Mouse (Mus musculus) CD4-positive naive resting alpha-beta T cell, adult 76 days (primary cell): ENCODE results near the gene Gpr158. TPM values are rescaled to one million over a fixed set of nuclear protein-coding genes. Genes with fewer than 3 reads are reported as not detected.

Source experiments
- total RNA-seq: library from RNA; stranded (reverse); gene quantifications from one replicate; pipeline ENCODE4 v1.2.4, GENCODE M21; 2023

The Gpr158 gene
- not detected for total RNA-seq

GRCm38 (mm10) chr2:21367345-21368111 is at the start of gene Gpr158:
Gpr158 (plus strand) TSS chr2:21367542.

Other genes with a start within 250 kb of the Gpr158 start
- 2.8 TPM for gene Enkur, start 162.2 kb upstream of the Gpr158 start, total RNA-seq
- gene Thnsl1, start 161.8 kb upstream of the Gpr158 start, total RNA-seq, result 3.0 TPM